Mouse (Mus musculus) gastrocnemius, postnatal 4 days (tissue): ENCODE data around the gene Hist1h4m. TPM values are rescaled to one million over a fixed set of nuclear protein-coding genes. Genes with fewer than 3 reads are reported as not detected.
"Not testable (repeated sequence)": the region's sequence is repeated elsewhere in the genome, so short reads cannot be mapped to it uniquely, and the experiment has no call there.

ENCODE experiments used
- DNase-seq, 2 experiments: peaks; one replicate each; pipeline ENCODE4 v3.0.0; 2021 to 2022; ENCODE audit warnings: low spot score in 2 of 2, mixed read lengths in 2 of 2
- total RNA-seq, 2 experiments: library from RNA; stranded (reverse); gene quantifications; 2 replicates each; pipeline ENCODE4 v1.2.3; 2021

Hist1h4m gene
- total RNA-seq, 2 experiments from 2014 or later: 582 to 750 TPM

- DNase-seq: not testable (repeated sequence)
These were observed 1.5 kb upstream of the Hist1h4m start, which contains the start of the genes Hist1h2bq and Hist1h2ao for GRCm38 (mm10) chr13:21810073-21810472. Gene Hist1h2bq, minus strand, starts transcription at chr13:21810197. Gene Hist1h2ao, plus strand, starts transcription at chr13:21810465.

GRCm38 (mm10) chr13:21811074-21811473 is 472 bp upstream of the Hist1h4m start:
- DNase-seq: not testable (repeated sequence)

- DNase-seq: not testable (repeated sequence)
These were observed 546 bp downstream of the Hist1h4m start for GRCm38 (mm10) chr13:21812092-21812491.

- not testable (repeated sequence) for DNase-seq
These were observed 8.7 kb downstream of the Hist1h4m start for GRCm38 (mm10) chr13:21820082-21820890.

- DNase-seq: no peak
These were observed 17.0 kb downstream of the Hist1h4m start for GRCm38 (mm10) chr13:21828511-21828910.

DNA sequence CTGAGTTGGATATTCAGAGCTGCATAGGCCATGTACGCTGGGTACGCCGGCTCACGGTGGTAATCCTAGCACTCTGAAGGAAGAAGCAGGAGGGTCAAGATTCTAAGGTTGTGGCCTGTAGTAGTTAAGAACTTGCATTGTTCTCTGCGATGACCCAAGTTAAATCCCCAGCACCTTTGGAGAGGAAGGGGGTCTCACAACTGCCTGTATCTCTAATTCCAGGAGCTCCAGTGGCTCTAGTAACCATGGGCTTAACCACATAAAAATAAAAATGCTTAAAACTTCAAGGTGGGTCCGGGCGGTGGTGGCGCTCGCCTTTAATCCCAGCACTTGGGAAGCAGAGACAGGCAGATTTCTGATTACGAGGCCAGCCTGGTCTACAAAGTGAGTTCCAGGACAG is 18.8 kb downstream of the Hist1h4m start:
- no peak for DNase-seq

DNA sequence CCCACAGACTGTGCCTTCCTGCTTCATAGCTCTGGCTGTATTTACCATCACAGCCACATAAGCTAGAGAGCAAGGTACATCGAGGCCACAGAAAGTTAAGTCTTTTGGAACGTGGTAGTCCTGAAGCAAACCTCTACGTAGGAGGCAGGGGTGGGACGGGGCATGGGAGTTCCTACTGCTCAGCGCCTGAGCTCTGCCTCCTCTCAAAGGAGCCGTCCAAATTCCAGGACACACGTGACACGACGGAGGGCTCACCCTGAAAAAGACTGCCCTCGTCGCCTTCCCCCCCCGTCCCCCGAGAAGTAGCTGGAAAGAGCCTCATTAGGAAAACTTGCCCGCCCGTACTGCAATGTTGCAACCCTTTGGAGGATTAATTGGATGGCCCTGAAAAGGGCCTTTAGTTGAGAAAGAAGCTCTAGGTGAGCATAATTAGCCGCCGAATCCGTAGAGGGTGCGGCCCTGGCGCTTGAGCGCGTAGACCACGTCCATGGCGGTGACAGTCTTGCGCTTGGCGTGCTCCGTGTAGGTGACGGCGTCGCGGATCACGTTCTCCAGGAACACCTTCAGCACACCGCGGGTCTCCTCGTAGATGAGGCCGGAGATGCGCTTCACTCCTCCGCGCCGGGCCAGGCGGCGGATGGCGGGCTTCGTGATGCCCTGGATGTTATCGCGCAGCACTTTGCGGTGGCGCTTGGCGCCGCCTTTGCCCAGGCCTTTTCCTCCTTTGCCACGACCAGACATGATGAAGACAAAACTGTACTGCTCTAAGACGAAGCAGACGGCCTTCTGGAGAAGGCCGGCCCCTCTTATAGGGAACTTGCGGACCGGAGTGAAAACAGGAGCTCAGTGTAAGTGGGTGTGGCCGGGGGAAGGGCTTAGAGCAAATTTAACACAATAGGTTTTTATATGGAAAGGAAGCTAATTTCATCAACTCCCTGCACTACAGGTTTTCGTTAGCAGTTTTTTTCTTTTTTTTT is 20.2 kb downstream of the Hist1h4m start, which contains the start of gene Hist1h4n:
Hist1h4n (minus strand) TSS at position 779 of the 977 bp plus-strand sequence.
- DNase-seq: not testable (repeated sequence)

DNA sequence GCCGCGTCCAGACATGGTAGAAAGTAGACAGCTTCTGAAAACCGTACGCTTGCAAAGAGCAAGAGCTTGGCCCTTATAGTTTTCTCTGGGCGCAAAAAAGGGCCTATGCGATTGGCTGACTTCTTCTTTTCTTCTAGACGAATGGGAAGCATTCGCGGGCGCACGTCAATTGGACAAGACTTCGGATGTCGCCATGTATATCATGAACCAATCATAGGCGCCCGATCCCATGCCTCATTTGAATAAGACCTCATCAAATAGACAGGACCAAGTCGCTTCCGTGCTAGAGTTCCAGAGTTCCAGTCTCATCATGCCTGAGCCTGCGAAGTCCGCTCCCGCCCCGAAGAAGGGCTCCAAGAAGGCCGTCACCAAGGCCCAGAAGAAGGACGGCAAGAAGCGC is 21.9 kb downstream of the Hist1h4m start, which contains the start of the genes Hist1h2ap and Hist1h2br:
Hist1h2ap (minus strand) TSS at position 47 of the 400 bp plus-strand sequence.
Hist1h2br (plus strand) TSS at position 283 of the 400 bp plus-strand sequence.
- not testable (repeated sequence) for DNase-seq

DNA sequence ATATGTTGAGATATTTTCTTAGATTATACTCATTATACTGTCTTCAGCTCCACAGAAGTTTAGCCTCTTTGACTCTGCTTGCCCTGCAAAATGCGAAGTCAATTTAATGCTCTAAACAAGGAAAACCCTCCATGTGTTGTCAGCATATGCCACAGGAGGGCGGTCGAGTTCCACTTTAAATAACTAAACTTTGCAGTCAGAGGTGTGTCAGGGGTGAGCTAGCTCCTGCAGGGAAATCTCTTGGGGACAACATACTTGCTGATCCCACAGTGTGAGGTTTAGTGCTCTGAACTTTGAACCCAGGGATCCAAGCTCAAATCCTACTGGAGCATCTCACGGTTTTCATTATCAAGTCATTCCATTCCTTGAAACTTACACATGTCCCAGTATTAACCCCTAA is 29.0 kb downstream of the Hist1h4m start:
- not testable (repeated sequence) for DNase-seq

GRCm38 (mm10) chr13:21846356-21846755 is 34.8 kb downstream of the Hist1h4m start:
- not testable (repeated sequence) for DNase-seq

DNA sequence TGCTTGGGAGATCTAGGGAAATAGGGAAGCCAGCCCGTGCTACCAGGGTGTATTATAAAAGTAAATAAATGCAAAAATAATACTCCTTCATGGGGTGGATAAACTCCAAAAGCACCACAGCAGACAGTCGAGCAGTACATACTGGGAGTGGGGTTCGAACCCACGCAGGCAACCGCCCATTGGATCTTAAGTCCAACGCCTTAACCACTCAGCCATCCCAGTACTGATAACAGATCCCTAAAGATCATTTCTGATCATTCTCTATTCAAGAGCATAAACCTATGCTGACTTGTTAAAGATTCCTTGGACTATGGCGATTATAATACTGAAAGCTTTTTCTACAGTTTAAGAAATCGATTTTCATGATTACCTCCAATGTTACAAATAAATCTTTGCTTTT is 36.3 kb downstream of the Hist1h4m start:
- DNase-seq: no peak

DNA sequence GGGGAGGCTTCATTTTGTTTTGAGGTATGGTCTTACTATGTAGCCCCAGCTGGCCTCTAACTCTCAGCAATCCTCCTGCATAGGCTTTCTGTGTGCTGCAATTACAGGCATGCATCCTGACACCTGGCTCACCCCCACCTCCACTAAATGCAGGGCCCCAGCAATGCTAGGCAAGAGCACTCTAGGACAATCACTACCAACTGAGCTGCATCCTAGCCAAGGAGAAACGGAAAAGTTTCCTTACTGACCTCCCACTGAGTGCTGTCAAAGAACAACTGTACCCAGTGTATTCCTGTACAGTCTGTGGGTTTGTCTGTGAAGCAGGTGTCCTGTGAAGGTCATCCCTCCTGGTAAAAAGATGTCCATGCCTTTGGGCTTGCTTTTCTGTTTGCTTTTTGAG is 39.1 kb downstream of the Hist1h4m start:
- DNase-seq: not testable (repeated sequence)

DNA sequence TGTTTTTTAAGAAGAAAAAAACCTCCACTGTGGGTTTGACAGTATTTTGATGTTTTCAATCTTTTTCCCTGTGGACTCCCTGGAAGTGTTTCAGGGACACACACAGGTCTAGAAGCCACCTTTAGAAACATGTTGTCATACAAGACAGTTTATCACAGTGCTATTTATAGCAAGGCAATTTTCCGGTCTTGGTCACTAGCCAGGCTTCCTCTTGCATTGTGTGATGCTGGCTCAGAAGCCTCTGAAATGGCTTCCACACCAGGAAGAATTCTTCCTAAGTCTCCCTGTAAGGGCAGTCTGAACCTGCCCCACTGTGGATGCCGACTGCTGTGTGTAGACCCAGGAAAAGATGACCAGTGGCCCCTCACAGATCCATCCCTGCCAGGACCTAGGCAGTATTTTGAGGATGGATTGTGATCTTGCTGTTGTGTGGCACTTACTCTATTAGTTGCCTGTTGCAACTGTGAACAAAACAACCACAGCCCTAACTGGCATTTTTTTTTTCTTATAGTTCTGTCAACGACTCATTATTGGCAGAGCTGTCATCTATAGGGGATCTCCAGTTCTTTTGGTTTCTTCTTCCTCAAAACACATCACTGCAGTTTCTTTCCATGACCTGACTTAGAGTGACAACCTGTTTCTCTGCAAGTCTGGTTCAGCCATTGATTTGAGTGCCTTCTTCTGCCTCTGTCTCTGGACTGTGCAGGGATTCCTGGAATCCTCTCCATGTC is 40.8 kb downstream of the Hist1h4m start:
- no peak for DNase-seq

GRCm38 (mm10) chr13:21855146-21855545 is 43.6 kb downstream of the Hist1h4m start:
- no peak for DNase-seq

DNA sequence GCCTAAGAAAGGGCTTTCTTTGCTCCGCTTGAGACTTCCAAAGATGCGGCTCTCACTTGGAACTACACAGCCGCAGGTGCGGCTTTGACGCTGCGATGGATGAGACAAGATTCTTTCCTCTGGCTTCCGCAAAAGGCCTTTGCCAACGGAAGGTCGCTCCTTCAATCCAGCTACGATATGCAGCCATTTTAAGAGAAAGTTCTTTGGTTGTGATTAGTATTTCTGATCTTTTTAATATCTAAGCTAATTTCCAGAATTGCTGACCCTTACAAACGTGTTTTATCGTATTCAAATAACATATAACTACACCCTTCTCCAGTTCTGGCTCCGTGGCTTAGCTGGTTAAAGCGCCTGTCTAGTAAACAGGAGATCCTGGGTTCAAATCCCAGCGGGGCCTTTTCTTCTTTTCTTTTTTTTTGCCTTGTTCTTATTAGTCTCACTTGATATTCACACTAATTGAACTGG is 44.2 kb downstream of the Hist1h4m start:
- DNase-seq: no peak

GRCm38 (mm10) chr13:21861608-21862007 is 50.1 kb downstream of the Hist1h4m start:
- no peak for DNase-seq
